Mouse (Mus musculus) liver, postnatal 0 days (tissue): Measurements from ENCODE around the gene Pik3r6. TPM values are rescaled to one million over a fixed set of nuclear protein-coding genes. Genes with fewer than 3 reads are reported as not detected.

Experiments used
- ATAC-seq: fragments of 200-750 bp; cut with Nextera tagmentation; 2 replicates; pipeline ENCODE4 v1.8.0; 2017; ENCODE audit warnings: mild to moderate bottlenecking, moderate library complexity
- DNase-seq: peaks from one replicate; pipeline ENCODE4 v3.0.0-alpha.2; 2016
- H3K27ac ChIP-seq: fragments of 300-500 bp; sonication (generic); 2 replicates; pipeline ENCODE4 v1.5.1; 2014; ENCODE audit warnings: antibody characterized with exemption, moderate library complexity, mild to moderate bottlenecking, low read depth
- H3K27me3 ChIP-seq: fragments of 300-500 bp; sonication (generic); 2 replicates; pipeline ENCODE4 v1.6.1; 2014; ENCODE audit warnings: low read length, control low read depth, mixed read lengths; ENCODE audit not compliant: insufficient read depth
- H3K36me3 ChIP-seq: fragments of 300-500 bp; sonication (generic); replicated peaks from 2 replicates; pipeline ENCODE4 v1.6.1; 2014; ENCODE audit warnings: mild to moderate bottlenecking, control low read depth, low read length, moderate library complexity, mixed read lengths; ENCODE audit not compliant: insufficient read depth
- H3K4me1 ChIP-seq: fragments of 300-500 bp; sonication (generic); 2 replicates; pipeline ENCODE4 v1.6.1; 2014; ENCODE audit warnings: antibody characterized with exemption, mild to moderate bottlenecking, control low read depth; ENCODE audit not compliant: insufficient read depth
- H3K4me2 ChIP-seq: fragments of 300-500 bp; sonication (generic); 2 replicates; pipeline ENCODE4 v1.6.1; 2014; ENCODE audit warnings: low read depth, mild to moderate bottlenecking, low read length, moderate library complexity, mixed read lengths
- H3K4me3 ChIP-seq: fragments of 300-500 bp; sonication (generic); 2 replicates; pipeline ENCODE4 v1.5.1; 2014; ENCODE audit warnings: low read depth, low read length
- H3K9ac ChIP-seq: fragments of 300-500 bp; sonication (generic); replicated peaks from 2 replicates; pipeline ENCODE4 v1.6.1; 2014; ENCODE audit warnings: mild to moderate bottlenecking, moderate library complexity
- H3K9me3 ChIP-seq: fragments of 300-500 bp; sonication (generic); 2 replicates; pipeline ENCODE4 v1.6.1; 2016; ENCODE audit warnings: mild to moderate bottlenecking, control low read depth, low read length, mixed read lengths
- CTCF ChIP-seq: sonication (generic); IDR thresholded peaks from 2 replicates; pipeline ENCODE4 v1.5.1; 2016; ENCODE audit warnings: antibody characterized with exemption, low read depth
- EP300 ChIP-seq: IDR thresholded peaks from 2 replicates; pipeline ENCODE4 v1.6.1; 2016; ENCODE audit warnings: antibody characterized with exemption, low read depth, mild to moderate bottlenecking
- WGBS: fragments of 180-500 bp; shearing (Covaris S2); extraction: QIAGEN DNeasy Blood & Tissue Kit; methylation state at CpG from one replicate; pipeline ENCODE4 v1.1.7; 2014; ENCODE audit not compliant: insufficient replicate concordance; 5-methylcytosine and 5-hydroxymethylcytosine counted together
- polyA plus RNA-seq: library from polyadenylated mRNA; unstranded; fragments of >200 nt; fragmentation: Nextera tagmentation; extraction: Ambion mirVana; gene quantifications from 2 replicates; pipeline ENCODE4 v1.2.1, GENCODE M21; 2015

The Pik3r6 gene
- polyA plus RNA-seq, 1 experiment from 2014 or later = 2.5 TPM

- WGBS = 60% methylated on average over 5 of the region's 5 CpGs
- ATAC-seq (no peak), DNase-seq (no peak)
- H3K4me1 ChIP-seq = no peaks in the 10 kb centered on the region
- no peaks in the 10 kb centered on the region for H3K36me3 ChIP-seq
- H3K27ac ChIP-seq = no peak overlapping the region
- H3K4me2 ChIP-seq = no peak overlapping the region
- no peak for TF ChIP-seq EP300
- no peak for TF ChIP-seq CTCF
- no peak overlapping the region for H3K9ac ChIP-seq
- H3K4me3 ChIP-seq = no peak overlapping the region
- H3K27me3 ChIP-seq = no peaks in the 10 kb centered on the region
- no peaks in the 10 kb centered on the region for H3K9me3 ChIP-seq
These were observed 38.6 kb upstream of the Pik3r6 start for GRCm38 (mm10) chr11:68464260-68464659.

DNA sequence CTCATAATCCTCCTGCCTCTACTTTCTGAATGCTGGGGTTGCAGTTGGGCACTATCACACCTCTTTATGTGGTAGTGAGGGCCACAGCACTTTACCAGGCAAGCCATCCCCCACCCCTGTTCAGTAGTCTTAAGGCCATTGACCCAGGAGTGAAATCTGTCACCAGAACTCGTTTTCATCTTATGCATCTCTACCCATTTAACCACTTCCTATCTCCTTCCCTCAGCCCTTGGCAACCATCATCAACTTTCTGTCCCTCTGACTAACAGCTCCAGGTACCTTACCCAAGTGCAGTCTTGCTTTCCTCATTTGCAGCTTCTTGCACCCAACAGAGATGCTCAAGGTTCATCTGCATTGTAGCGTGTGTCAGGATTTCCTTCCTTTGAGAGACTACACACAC, 37.7 kb upstream of the Pik3r6 start:
- Histone ChIP-seq H3K4me1 (no peaks in the 10 kb centered on the region), H3K27ac (no peak overlapping the region), H3K4me3 (no peak overlapping the region), H3K36me3 (no peaks in the 10 kb centered on the region), H3K4me2 (no peak overlapping the region), H3K9ac (no peak overlapping the region), H3K27me3 (no peaks in the 10 kb centered on the region), H3K9me3 (no peaks in the 10 kb centered on the region)
- WGBS = 49% methylated on average over 2 of the region's 2 CpGs
- ATAC-seq (no peak), DNase-seq (no peak)
- TF ChIP-seq EP300 (no peak), CTCF (no peak)

DNA sequence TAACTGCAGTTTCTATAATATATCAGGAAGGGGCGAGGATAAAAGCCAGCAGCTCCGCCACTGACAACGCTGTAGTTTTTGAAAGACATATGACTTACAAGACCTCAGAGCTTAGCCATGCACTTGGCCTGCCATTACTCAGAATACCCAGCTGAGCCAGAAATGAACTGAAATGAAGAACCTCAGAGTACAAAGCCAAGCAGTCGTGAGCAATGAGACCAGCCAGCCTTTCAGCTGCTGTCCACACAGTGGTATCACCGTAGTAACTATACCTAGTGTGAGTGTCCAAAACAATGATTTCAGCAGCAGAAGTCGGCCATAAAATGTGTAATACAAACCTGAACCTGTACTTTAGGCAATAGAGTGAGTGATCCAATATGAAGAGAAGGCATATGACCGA, 35.4 kb upstream of the Pik3r6 start:
- H3K27me3 ChIP-seq = no peaks in the 10 kb centered on the region
- ATAC-seq = no peak
- WGBS = 82% methylated on average over 7 of the region's 7 CpGs

GRCm38 (mm10) chr11:68467962-68468612, 34.7 kb upstream of the Pik3r6 start:
- no peak overlapping the region for H3K27ac ChIP-seq
- DNase-seq (no peak), ATAC-seq (no peak)
- no peaks in the 10 kb centered on the region for H3K9me3 ChIP-seq
- no peaks in the 10 kb centered on the region for H3K4me1 ChIP-seq
- no peaks in the 10 kb centered on the region for H3K36me3 ChIP-seq
- H3K9ac ChIP-seq = no peak overlapping the region
- TF ChIP-seq EP300 (no peak), CTCF (no peak)
- no peaks in the 10 kb centered on the region for H3K27me3 ChIP-seq
- 65% methylated on average over 9 of the region's 9 CpGs for WGBS
- H3K4me2 ChIP-seq = no peak overlapping the region
- no peak overlapping the region for H3K4me3 ChIP-seq

More for the DNA sequence above, 35.4 kb upstream of the Pik3r6 start:
- Histone ChIP-seq H3K4me2 (no peak overlapping the region), H3K4me1 (no peaks in the 10 kb centered on the region), H3K9ac (no peak overlapping the region), H3K4me3 (no peak overlapping the region), H3K27ac (no peak overlapping the region), H3K36me3 (no peaks in the 10 kb centered on the region), H3K9me3 (no peaks in the 10 kb centered on the region)
- no peak for DNase-seq
- TF ChIP-seq CTCF = no peak

DNA sequence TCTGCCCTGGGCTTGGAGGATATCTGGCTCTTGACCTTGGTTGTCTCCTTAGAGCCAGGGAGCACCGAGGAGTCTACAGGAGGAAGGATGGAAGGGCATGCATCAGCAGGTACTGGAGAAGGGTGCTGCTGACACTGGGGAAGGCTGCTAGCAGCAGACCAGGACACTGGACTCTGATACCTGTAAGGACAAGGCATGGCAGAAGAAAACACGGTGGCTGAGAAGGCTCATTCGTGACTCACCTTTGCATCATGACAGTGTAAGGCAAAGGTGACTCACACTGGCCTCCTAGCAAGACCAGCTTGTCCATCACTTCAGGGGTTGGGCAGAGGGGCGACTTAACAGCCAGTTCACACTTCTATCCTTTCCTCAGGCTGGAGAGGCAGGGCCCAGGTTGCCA, 33.9 kb upstream of the Pik3r6 start:
- Histone ChIP-seq H3K27me3 (no peaks in the 10 kb centered on the region), H3K9ac (no peak overlapping the region), H3K36me3 (no peaks in the 10 kb centered on the region), H3K4me3 (no peak overlapping the region), H3K27ac (no peak overlapping the region), H3K4me2 (no peak overlapping the region), H3K9me3 (no peaks in the 10 kb centered on the region), H3K4me1 (no peaks in the 10 kb centered on the region)
- no peak for DNase-seq
- 71% methylated on average over 4 of the region's 4 CpGs for WGBS
- ATAC-seq = no peak
- TF ChIP-seq CTCF (no peak), EP300 (no peak)

DNA sequence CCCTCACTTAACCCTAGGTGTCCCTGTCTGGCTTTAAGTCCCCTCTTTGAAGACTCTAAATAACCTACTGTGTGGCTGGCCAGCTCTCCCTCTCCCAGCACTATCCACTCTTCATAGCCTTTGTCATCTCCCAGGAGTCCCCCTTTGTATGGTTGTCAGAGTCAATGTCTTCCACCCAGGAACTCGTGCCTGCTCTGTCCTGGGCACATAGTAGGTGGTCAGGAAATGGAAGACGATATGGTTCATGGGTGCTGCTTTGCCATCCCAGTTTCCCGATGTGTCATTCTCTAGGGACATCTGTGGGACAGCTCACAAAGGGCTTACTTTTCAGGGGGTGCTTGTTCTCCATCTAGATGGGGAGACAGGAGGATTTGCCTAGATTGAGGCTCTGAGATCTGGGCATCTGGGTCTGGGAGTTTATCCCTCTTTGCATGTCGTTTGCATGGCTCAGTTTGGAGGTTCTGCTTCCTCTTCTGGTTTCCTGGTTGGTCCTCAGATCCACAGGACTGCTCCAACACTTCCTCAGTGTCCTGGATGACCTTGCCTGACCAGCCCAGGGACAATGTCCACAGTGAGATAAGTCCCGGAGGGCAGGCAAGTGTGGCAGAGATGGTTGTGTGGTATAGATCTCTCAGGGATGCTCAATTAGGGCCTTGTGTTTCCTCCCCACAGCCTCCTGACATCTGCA, 30.5 kb upstream of the Pik3r6 start:
- no peaks in the 10 kb centered on the region for H3K36me3 ChIP-seq
- no peak overlapping the region for H3K4me3 ChIP-seq
- TF ChIP-seq EP300 (no peak), CTCF (no peak)
- H3K27me3 ChIP-seq = no peaks in the 10 kb centered on the region
- no peak overlapping the region for H3K27ac ChIP-seq
- no peak overlapping the region for H3K9ac ChIP-seq
- H3K9me3 ChIP-seq = no peaks in the 10 kb centered on the region
- 56% methylated on average over 5 of the region's 5 CpGs for WGBS
- DNase-seq (no peak), ATAC-seq (no peak)
- no peaks in the 10 kb centered on the region for H3K4me1 ChIP-seq
- H3K4me2 ChIP-seq = no peak overlapping the region

DNA sequence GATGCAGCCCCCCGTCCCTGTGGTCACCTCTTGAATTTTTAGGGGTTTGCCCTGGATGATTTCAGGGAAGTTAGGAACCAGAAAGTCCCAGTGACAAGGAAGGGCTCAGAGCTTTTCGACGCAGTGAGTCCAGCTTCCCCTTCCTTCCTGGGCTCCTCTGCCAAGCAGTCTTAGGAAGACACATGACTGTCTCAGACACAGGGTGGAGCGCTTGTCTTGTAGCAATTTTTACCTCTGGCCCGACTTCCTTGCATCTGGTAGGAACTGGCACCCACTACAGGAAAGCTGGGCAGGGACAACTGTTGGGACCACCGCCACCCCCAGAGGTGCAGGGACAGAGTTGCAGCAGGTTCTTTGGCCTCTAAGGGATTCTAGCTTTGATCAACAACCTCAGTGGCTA, 28.2 kb upstream of the Pik3r6 start:
- no peaks in the 10 kb centered on the region for H3K4me1 ChIP-seq
- H3K9ac ChIP-seq = no peak overlapping the region
- ATAC-seq = no peak
- no peak overlapping the region for H3K4me2 ChIP-seq
- H3K27me3 ChIP-seq = no peaks in the 10 kb centered on the region
- H3K36me3 ChIP-seq = no peaks in the 10 kb centered on the region
- TF ChIP-seq CTCF = no peak
- no peak for TF ChIP-seq EP300
- no peak for DNase-seq
- H3K4me3 ChIP-seq = no peak overlapping the region
- 50% methylated on average over 6 of the region's 6 CpGs for WGBS
- H3K27ac ChIP-seq = no peak overlapping the region
- H3K9me3 ChIP-seq = no peaks in the 10 kb centered on the region
